Mouse (Mus musculus): ENCODE measurements around the gene Glrx5. TPM values are rescaled to one million over a fixed set of nuclear protein-coding genes. Genes with fewer than 3 reads are reported as not detected.

The Glrx5 gene
- total and polyA plus RNA-seq, 3 experiments = 108 to 291 TPM; not detected in 1

DNA sequence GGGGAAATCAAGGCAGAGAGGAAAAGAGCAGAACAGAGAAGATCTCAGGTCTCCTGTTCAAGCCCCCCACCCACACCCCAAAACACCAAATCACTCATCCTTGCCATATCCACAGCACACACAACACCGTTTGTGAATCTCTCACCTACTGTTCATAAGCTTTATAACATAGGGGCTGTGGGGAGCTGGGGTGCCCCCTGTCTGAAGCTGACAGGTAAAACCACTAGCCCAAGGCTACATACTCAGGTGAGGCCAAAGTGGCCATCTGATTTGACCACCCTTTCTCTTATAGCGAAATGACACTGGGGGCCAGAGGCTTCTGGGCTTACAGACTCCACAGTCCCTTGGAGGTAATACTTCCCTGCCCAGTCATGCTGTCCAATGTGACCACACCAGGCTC, 24.3 kb upstream of the Glrx5 start:
- no peaks in the 10 kb centered on the region for H3K27me3 ChIP-seq (ENCODE audit: control insufficient read depth in 1 of 2, insufficient read depth in 2 of 2, low read length in 2 of 2)
- peaks cover 0 to 34% of the 10 kb centered on the region in 2 experiments; a peak in 2 of 4 replicates for H3K36me3 ChIP-seq (ENCODE audit: control insufficient read depth in 1 of 2, insufficient read depth in 2 of 2, low read length in 2 of 2)
- peaks cover 20% of the 10 kb centered on the region for H3K79me2 ChIP-seq (ENCODE audit: control insufficient read depth, insufficient read depth, low read length, poor library complexity)
- H3K27ac ChIP-seq (ENCODE audit: control insufficient read depth, low read depth, low read length) = peak overlapping the region; percentile 74; the same call in 1 of the 2 replicates
- peak overlapping the region; percentile 86 to 93 for H3K4me3 ChIP-seq (ENCODE audit: control insufficient read depth in 1 of 2, insufficient read depth in 1 of 2, low read depth in 2 of 2, low read length in 2 of 2)
- H3K9me3 ChIP-seq (replicated peaks; ENCODE audit: insufficient read depth, low read length) = no peaks in the 10 kb centered on the region
- TF ChIP-seq SMC3 (IDR thresholded peaks at IDR 0.05; ENCODE audit: low read depth, low read length) = no peak
- no peak for TF ChIP-seq ZMIZ1 (IDR thresholded peaks at IDR 0.05; ENCODE audit: low read depth, low read length)
- no peak for TF ChIP-seq CHD2 (IDR thresholded peaks at IDR 0.05; ENCODE audit: low read length)
- TF ChIP-seq SIN3A (IDR thresholded peaks at IDR 0.05; ENCODE audit: low read length) = no peak
- TF ChIP-seq CTCF (IDR thresholded peaks at IDR 0.05 in 2 of 3, conservative IDR thresholded peaks at IDR 0.05 in 1 of 3; ENCODE audit: control insufficient read depth in 1 of 3, insufficient read depth in 1 of 3, low read depth in 2 of 3, low read length in 3 of 3, poor library complexity in 1 of 3, severe bottlenecking in 1 of 3) = no peak; a peak in 1 of 6 replicates
- no peak for DNase-seq (ENCODE audit: low read depth, low spot score)
- peak overlapping the region; percentile 92 for H3K9ac ChIP-seq (ENCODE audit: control insufficient read depth, low read depth, low read length, poor library complexity, severe bottlenecking)
- peaks cover 16 to 45% of the 10 kb centered on the region in 2 experiments for H3K4me1 ChIP-seq (ENCODE audit: control insufficient read depth in 1 of 2, insufficient read depth in 2 of 2, low read length in 2 of 2)

DNA sequence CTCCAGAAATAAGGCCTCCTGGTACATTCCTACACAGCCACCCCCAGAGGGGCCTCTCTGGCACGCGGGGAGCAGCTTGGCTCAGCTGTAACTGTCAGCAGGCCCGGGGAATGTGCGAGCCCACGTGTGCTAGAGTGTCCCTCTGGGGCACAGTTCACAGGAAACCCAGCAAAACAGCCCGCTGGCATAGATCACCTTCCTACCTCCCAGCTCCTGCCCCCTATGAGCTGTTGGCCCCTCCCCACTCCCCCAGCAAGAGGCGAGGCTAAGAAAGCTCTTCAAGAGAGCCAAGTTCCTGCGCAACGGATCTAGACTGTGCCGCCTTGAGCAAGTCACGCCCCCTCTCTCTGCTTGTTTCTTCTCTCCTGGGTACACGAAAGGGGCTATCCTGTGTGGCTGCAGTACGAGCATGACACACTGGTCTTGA, 23.7 kb upstream of the Glrx5 start:
- Histone ChIP-seq H3K9me3 (replicated peaks; ENCODE audit: insufficient read depth, low read length) (no peaks in the 10 kb centered on the region), H3K4me3 (ENCODE audit: control insufficient read depth in 1 of 2, insufficient read depth in 1 of 2, low read depth in 2 of 2, low read length in 2 of 2) (peak overlapping the region; percentile 86 to 93), H3K4me1 (ENCODE audit: control insufficient read depth in 1 of 2, insufficient read depth in 2 of 2, low read length in 2 of 2) (peaks cover 16 to 49% of the 10 kb centered on the region in 2 experiments), H3K9ac (ENCODE audit: control insufficient read depth, low read depth, low read length, poor library complexity, severe bottlenecking) (peak overlapping the region; percentile 92), H3K27ac (ENCODE audit: control insufficient read depth, low read depth, low read length) (peak overlapping the region; percentile 74), H3K27me3 (ENCODE audit: control insufficient read depth in 1 of 2, insufficient read depth in 2 of 2, low read length in 2 of 2) (no peaks in the 10 kb centered on the region), H3K36me3 (ENCODE audit: control insufficient read depth in 1 of 2, insufficient read depth in 2 of 2, low read length in 2 of 2) (peaks cover 0 to 34% of the 10 kb centered on the region in 2 experiments; a peak in 2 of 4 replicates), H3K79me2 (ENCODE audit: control insufficient read depth, insufficient read depth, low read length, poor library complexity) (peaks cover 19% of the 10 kb centered on the region)
- peak; percentile 94 for DNase-seq (ENCODE audit: low read depth, low spot score)
- TF ChIP-seq USF1 (IDR thresholded peaks at IDR 0.05; ENCODE audit: low read depth, low read length) (peak; percentile 32; the same call in 1 of the 2 replicates), POLR2A (IDR thresholded peaks at IDR 0.05; ENCODE audit: control insufficient read depth in 1 of 2, insufficient read depth in 1 of 2, low read depth in 1 of 2, low read length in 2 of 2, poor library complexity in 1 of 2) (no peak), MAFK (IDR thresholded peaks at IDR 0.05; ENCODE audit: borderline replicate concordance, low read depth, low read length) (no peak), NRF1 (IDR thresholded peaks at IDR 0.05; ENCODE audit: insufficient read depth, low read depth, low read length, poor library complexity, severe bottlenecking) (peak; percentile 72), MAZ (IDR thresholded peaks at IDR 0.05; ENCODE audit: low read depth, low read length) (no peak; the same call in 1 of the 2 replicates), MAX (IDR thresholded peaks at IDR 0.05; ENCODE audit: low read length) (peak; percentile 63), JUND (IDR thresholded peaks at IDR 0.05; ENCODE audit: low read depth, low read length) (no peak), CTCF (IDR thresholded peaks at IDR 0.05 in 2 of 3, conservative IDR thresholded peaks at IDR 0.05 in 1 of 3; ENCODE audit: control insufficient read depth in 1 of 3, insufficient read depth in 1 of 3, low read depth in 2 of 3, low read length in 3 of 3, poor library complexity in 1 of 3, severe bottlenecking in 1 of 3) (no peak), EP300 (IDR thresholded peaks at IDR 0.05; ENCODE audit: low read depth in 1 of 2, low read length in 2 of 2) (peak in 1 of 2 experiments; percentile 0; a peak in 1 of 4 replicates), SIN3A (IDR thresholded peaks at IDR 0.05; ENCODE audit: low read length) (peak; percentile 15; the same call in 1 of the 2 replicates), ETS1 (IDR thresholded peaks at IDR 0.05; ENCODE audit: low read depth, low read length) (peak; percentile 50), MYC (IDR thresholded peaks at IDR 0.05; ENCODE audit: low read depth, low read length) (0 out of 2 replicates have a peak, but pooled peaks have one; percentile 24), NELFE (IDR thresholded peaks at IDR 0.05; ENCODE audit: low read depth, low read length) (peak; percentile 35; the same call in 1 of the 2 replicates), MXI1 (IDR thresholded peaks at IDR 0.05; ENCODE audit: low read depth, low read length) (peak; percentile 89), ZMIZ1 (IDR thresholded peaks at IDR 0.05; ENCODE audit: low read depth, low read length) (peak; percentile 52; the same call in 1 of the 2 replicates)
